ENCODE assay signal across 20 mouse cellular contexts in genomic region chr6:18540396-18540795, GRCm38 (mm10). TPM values are rescaled to one million over a fixed set of nuclear protein-coding genes. Genes with fewer than 3 reads are reported as not detected.
DNase-seq lines count a peak whose midpoint lies in the region; ATAC-seq lines count a peak whose summit lies in the region.
"Had no signal": no experiment of that assay in that cellular context is flagged by ENCODE, and none has a peak within 500 bp of the region (broad histone marks: within the 10 kb centered on the region; RNA-seq: fewer than 3 reads in every experiment).

No protein-coding gene starts in this region.

- no peak overlapping the region for H3K4me3 ChIP-seq in hindbrain, embryonic 11.5 days (ENCODE audit: low read depth, low read length)
- no peak overlapping the region for H3K4me3 ChIP-seq in hindbrain, embryonic 10.5 days
- no peak overlapping the region for H3K4me3 ChIP-seq in neural tube, embryonic 15.5 days (replicated peaks)
- H3K4me3 ChIP-seq: forebrain, embryonic 15.5 days; heart, embryonic 13.5 days; hindbrain, embryonic 13.5 days had no signal

- H3K9ac ChIP-seq in hindbrain, embryonic 11.5 days (ENCODE audit: low read depth, low read length): no peak overlapping the region
- H3K9ac ChIP-seq in neural tube, embryonic 15.5 days (replicated peaks): no peak overlapping the region
- H3K9ac ChIP-seq: forebrain, embryonic 15.5 days; heart, embryonic 13.5 days; hindbrain, embryonic 13.5 days had no signal

- H3K4me1 ChIP-seq in hindbrain, embryonic 11.5 days (replicated peaks; ENCODE audit: control insufficient read depth, insufficient read depth, low read length): no peaks in the 10 kb centered on the region
- peaks cover 6% of the 10 kb centered on the region; the same call in 1 of the 2 replicates for H3K4me1 ChIP-seq in hindbrain, embryonic 10.5 days (replicated peaks)
- no peaks in the 10 kb centered on the region for H3K4me1 ChIP-seq in neural tube, embryonic 15.5 days
- H3K4me1 ChIP-seq: forebrain, embryonic 15.5 days; heart, embryonic 13.5 days; hindbrain, embryonic 13.5 days had no signal

- H3K36me3 ChIP-seq in hindbrain, embryonic 11.5 days (ENCODE audit: control insufficient read depth, insufficient read depth, low read length): no peaks in the 10 kb centered on the region
- H3K36me3 ChIP-seq in hindbrain, embryonic 10.5 days: no peaks in the 10 kb centered on the region
- no peaks in the 10 kb centered on the region for H3K36me3 ChIP-seq in neural tube, embryonic 15.5 days
- H3K36me3 ChIP-seq: forebrain, embryonic 15.5 days; heart, embryonic 13.5 days; hindbrain, embryonic 13.5 days had no signal

- no peaks in the 10 kb centered on the region for H3K27me3 ChIP-seq in hindbrain, embryonic 11.5 days (ENCODE audit: control insufficient read depth, insufficient read depth, low read length)
- no peaks in the 10 kb centered on the region for H3K27me3 ChIP-seq in hindbrain, embryonic 10.5 days (ENCODE audit: insufficient read depth, poor library complexity, severe bottlenecking)
- H3K27me3 ChIP-seq in neural tube, embryonic 15.5 days (replicated peaks): no peaks in the 10 kb centered on the region
- H3K27me3 ChIP-seq: CH12.LX; forebrain, embryonic 15.5 days; heart, embryonic 13.5 days; hindbrain, embryonic 13.5 days; Patski had no signal

- 46% methylated on average over 4 of the region's 4 CpGs for WGBS in hindbrain, embryonic 11.5 days
- WGBS in hindbrain, embryonic 10.5 days: 55% methylated on average over 4 of the region's 4 CpGs
- WGBS in neural tube, embryonic 15.5 days: 21% methylated on average over 4 of the region's 4 CpGs

- H3K4me2 ChIP-seq in hindbrain, embryonic 11.5 days (replicated peaks; ENCODE audit: low read depth, low read length): no peak overlapping the region
- no peak overlapping the region for H3K4me2 ChIP-seq in neural tube, embryonic 15.5 days
- H3K4me2 ChIP-seq: forebrain, embryonic 15.5 days; heart, embryonic 13.5 days; hindbrain, embryonic 13.5 days had no signal

- no peaks in the 10 kb centered on the region for H3K9me3 ChIP-seq in hindbrain, embryonic 11.5 days (ENCODE audit: control insufficient read depth, low read length)
- no peaks in the 10 kb centered on the region for H3K9me3 ChIP-seq in hindbrain, embryonic 10.5 days
- no peaks in the 10 kb centered on the region for H3K9me3 ChIP-seq in neural tube, embryonic 15.5 days (replicated peaks)
- H3K9me3 ChIP-seq: forebrain, embryonic 15.5 days; heart, embryonic 13.5 days; hindbrain, embryonic 13.5 days had no signal

- peak; percentile 2 for DNase-seq in hindbrain, embryonic 11.5 days (ENCODE audit: low spot score)
- no peak for DNase-seq in hindbrain, embryonic 10.5 days (ENCODE audit: low spot score)
- peak; percentile 42 for DNase-seq in embryo, embryonic 10 days (ENCODE audit: low spot score)
- DNase-seq in embryo, embryonic 11 days: peak; percentile 7
- no peak for DNase-seq in gastrocnemius, adult 18-20 months (ENCODE audit: low spot score)
- DNase-seq: adrenal gland, adult 2 months; adrenal gland, postnatal 25 days; cerebellum, adult 2 months; cerebellum, postnatal 10 days; gastrocnemius, postnatal 36 days; heart, adult 11 months; heart, postnatal 36 days had no signal

- ATAC-seq in hindbrain, embryonic 11.5 days (ENCODE audit: low FRiP score): peak; percentile 47; the same call in 1 of the 2 replicates
- ATAC-seq in neural tube, embryonic 15.5 days (ENCODE audit: low FRiP score): 0 out of 2 replicates have a peak, but pooled peaks have one; percentile 35
- ATAC-seq: activated CD4-positive, CD25-positive, alpha-beta regulatory T cell, adult 4 months; forebrain, embryonic 15.5 days; intestine, embryonic 16.5 days; Patski had no signal

- H3K27ac ChIP-seq in hindbrain, embryonic 11.5 days (ENCODE audit: low read depth, low read length): no peak overlapping the region
- H3K27ac ChIP-seq in hindbrain, embryonic 10.5 days: no peak overlapping the region
- no peak overlapping the region for H3K27ac ChIP-seq in neural tube, embryonic 15.5 days (replicated peaks)
- H3K27ac ChIP-seq: forebrain, embryonic 15.5 days; heart, embryonic 13.5 days; hindbrain, embryonic 13.5 days had no signal

RNA-seq across cellular contexts. Expression of gene Cttnbp2, which starts 25.8 kb away (rescaled TPM):
- polyA plus RNA-seq in hindbrain, embryonic 11.5 days (2014; fragmentation: Nextera tagmentation; extraction: Ambion mirVana): 19.8 and 25.1 TPM in 2 replicates
- 16.2 and 16.8 TPM in 2 replicates for polyA plus RNA-seq in hindbrain, embryonic 10.5 days (2016; fragmentation: Nextera tagmentation; extraction: Ambion mirVana)
- 46.5 and 58.6 TPM in 2 replicates for polyA plus RNA-seq in neural tube, embryonic 15.5 days (2015; fragmentation: Nextera tagmentation; extraction: Ambion mirVana)
- total RNA-seq in gastrocnemius, adult 18-20 months (2021): 1 to 10 TPM; 1.3 to 1.7 TPM
- polyA plus RNA-seq: activated CD4-positive, CD25-positive, alpha-beta regulatory T cell, adult 4 months had no signal

Comparison
In these comparisons a context has a peak if more than half of its experiments do, and no peak if none do; other contexts are left out.
1. DNase-seq: peak in hindbrain, embryonic 11.5 days (single experiment), embryo, embryonic 10 days (single experiment) and embryo, embryonic 11 days (single experiment); none in hindbrain, embryonic 10.5 days (single experiment) and gastrocnemius, adult 18-20 months (single experiment).